Mouse (Mus musculus): ENCODE measurements around the gene Lgr6.
"Not testable (repeated sequence)": the region's sequence is repeated elsewhere in the genome, so short reads cannot be mapped to it uniquely, and the experiment has no call there.

DNA sequence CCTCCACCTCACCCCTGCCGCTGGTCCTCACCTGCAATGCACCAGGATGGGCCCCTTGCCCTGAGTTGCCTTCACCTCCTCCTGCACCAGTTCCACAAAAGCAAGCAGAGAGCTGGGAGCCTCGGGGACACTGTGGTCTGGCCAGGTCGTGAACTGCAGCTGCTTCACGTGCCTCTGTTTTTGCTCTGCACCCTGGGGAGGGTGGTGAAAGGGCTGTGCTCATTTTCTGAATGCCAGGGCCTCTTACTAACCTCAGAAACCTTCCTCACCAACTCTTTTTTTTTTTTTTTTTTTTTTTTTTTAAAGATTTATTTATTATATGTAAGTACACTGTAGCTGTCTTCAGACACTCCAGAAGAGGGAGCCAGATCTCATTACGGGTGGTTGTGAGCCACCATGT lies 6.2 kb upstream of the Lgr6 start:
- not testable (repeated sequence) for TF ChIP-seq CTCF (IDR thresholded peaks at IDR 0.05; ENCODE audit: low read depth, low read length); EP300 (IDR thresholded peaks at IDR 0.05; ENCODE audit: insufficient read depth, low read depth, low read length)

Measured in ES-Bruce4 (cell line).